Mouse (Mus musculus): ENCODE measurements around the gene Ncapd2.

Gene Ncapd2

GRCm38 (mm10) chr6:125191332-125192015 is at the start of gene Ncapd2, which contains the start of gene Mrpl51:
Gene Ncapd2 (minus strand): TSS chr6:125191701.
Gene Mrpl51 (plus strand): TSS chr6:125191801.
- peak; percentile 97 for DNase-seq

GRCm38 (mm10) chr6:125240617-125241016 is 49.1 kb upstream of the Ncapd2 start:
- no peak for DNase-seq

DNA sequence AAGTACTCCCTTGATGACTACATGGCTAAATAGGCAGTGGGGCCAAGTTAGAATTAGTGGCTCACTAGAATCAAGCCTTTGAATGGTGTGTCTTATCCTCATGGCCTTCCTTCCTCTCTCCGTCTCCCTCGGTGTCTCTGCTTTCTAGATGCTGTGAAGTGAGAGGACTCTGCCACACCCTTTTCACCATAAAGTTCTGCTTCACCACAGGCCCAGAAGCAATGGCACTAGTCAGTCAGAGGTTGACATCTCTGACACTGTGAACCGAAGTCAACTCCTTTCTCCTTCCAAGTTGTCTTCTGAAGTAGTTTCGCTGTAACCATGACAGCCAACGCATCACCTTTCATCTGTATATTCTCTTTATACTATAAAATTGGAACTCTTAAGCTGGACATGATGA is 48.0 kb upstream of the Ncapd2 start:
- DNase-seq, result no peak

DNA sequence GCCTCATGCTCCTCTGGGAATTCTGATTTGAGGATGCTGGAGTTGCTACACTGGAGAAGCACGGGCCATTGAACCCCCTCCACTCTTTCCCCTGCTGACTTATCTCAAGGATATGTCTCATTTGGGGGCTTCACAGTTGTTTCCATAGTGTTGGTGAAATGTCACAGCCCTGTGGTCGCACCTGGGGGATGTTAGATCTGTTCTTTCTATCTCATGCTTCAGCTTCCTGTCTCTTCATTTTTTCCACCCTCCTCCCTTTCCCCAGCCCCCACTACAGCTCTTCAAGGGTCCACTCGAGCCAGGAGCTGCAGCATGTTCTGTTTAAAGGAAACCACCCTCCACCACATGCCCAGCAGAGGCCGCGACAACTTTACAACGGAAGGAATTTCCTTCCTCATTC is 46.9 kb upstream of the Ncapd2 start:
- DNase-seq, result no peak

GRCm38 (mm10) chr6:125237421-125237820 is 45.9 kb upstream of the Ncapd2 start:
- DNase-seq, result no peak

DNA sequence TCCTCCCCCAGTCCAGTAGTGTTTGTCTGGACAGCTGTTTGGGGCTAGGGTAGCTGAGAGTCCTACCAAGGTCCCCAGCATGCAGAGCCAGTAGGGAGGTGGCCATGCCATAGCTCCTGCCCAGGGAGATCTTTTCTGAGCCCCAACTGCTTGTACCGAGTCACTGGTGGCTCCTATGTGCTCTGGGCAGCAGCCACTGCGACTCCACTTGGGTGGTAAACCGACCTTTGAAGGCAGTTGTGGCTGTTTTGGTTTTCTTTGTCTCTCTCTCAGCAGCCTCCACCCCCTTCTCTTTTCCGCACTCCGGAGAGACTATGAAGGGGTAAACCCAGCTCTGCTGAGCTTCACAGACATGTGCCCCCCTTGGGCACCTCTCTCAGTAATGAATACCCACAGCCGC is 45.3 kb upstream of the Ncapd2 start, which contains the start of gene Cd27:
Gene Cd27, minus strand, starts transcription at position 229 of the 400 bp plus-strand sequence.
- no peak for DNase-seq

DNA sequence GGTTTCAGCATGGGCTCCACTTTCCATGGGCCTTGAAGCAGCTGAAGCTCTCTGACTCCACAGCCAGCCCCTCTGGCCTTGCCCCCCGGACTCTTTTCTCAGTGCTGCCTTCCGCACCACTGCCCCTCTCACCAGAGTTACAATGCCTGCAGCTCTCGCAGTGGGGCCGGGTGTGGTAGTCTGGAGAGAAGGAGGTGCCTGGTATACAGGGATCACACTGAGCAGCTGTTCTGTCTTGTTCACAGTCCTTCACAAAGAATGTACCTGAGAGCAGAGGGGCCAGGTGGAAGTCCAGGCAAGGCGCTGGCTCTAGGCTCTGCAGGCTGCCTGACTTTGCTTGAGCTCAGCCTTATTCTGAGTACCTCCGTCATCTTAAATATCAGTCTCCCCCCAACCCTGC is 44.8 kb upstream of the Ncapd2 start:
- DNase-seq, result no peak

GRCm38 (mm10) chr6:125234520-125234828 is 43.0 kb upstream of the Ncapd2 start:
- no peak for DNase-seq

DNA sequence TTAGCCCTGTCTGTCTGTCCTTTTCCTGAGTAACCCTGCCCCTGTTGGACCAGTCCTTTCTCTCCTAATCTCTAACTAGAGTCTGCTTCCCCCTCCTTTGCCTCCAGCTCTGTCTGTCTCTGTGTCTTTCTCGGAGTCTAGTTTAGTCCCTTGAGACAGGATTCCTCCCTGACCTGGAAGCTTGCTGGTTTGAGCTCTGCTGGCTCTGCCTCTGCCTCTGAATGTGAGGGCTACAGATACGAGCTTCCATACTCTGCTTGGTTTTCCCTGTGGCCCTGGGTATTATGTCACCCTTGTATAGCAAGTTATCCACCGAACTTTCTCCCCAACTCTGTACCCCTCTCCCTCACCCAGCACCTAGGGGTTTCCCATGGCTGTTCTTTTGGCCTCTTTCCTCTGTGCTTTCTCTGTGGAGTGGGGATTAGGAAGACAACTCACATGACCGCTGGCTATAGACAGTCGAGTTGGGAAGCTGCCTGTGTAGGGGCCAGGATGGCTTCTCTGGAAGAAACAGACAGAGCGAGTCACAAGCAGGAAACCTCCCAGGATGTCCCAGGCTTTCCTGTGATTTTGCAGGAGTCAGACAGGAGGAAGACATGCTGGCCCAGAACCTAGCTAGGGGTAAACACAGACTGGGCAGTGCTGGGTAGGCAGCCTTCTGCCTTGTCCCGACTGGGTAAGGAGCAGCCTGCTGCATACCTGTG is 42.5 kb upstream of the Ncapd2 start:
- DNase-seq, result no peak

- no peak for DNase-seq
Observed at GRCm38 (mm10) chr6:125232516-125232915, 41.0 kb upstream of the Ncapd2 start.

DNA sequence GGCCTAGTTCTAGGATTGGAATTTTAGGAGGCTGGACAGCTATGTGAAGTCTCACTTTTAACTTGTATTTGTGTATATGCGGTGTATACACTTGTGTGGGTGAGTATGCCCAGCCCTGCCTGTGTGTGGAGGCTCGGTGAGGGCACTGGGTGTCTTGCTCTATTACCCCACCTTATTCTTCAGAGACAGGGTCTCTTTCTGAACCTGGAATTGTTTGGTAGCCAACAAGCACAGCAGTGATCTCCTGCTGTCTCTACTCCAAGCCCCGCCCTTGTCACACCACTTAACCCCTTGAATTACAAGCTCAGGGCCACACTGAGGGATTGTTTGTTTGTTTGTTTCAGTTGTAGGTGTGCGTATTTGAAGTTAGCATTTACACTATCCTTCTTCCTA is 40.5 kb upstream of the Ncapd2 start:
- no peak for DNase-seq

DNA sequence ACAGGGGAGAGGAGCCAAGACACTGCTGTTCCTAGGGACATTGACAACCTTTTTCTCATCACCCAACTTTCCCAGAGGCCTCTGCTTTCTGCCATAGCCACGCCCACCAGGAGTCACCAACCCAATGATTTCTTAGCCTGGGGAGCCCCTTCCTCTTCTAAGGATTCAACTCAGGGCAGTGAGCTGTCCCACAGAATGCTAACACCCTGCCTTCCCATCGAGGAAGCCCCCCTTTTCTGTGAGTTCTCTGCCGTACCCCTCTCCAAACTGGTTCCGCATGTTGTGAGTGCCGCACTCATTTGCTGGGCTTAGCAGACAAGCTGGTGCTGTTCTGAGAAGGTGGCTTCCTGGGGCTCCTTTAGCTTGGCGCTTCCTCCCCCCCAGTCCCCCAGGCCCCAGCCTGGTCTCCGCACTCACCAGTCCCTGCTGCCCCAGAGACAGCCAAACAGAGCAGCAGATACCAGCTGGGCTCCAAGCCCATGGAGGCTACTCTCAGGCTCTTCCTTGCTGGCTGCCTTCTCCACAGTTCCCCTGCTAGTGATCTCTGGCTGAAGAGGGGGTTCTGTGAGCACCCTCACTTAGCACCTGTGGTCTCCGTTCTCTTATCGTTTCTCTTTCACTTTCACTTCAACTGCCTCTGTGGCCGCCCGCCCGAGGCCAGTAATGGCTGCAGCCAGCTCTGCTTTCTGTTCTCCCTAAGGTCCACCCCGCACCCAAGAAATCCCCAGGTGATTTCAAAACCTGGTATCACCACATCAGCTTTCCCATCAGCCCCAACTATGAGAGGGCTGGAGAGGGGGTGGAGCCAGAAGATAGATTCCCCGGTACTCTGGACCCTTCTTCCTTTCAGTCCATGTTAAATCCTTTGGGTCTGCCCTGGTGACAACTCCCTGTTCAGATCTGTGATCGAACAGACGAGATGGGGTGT is 39.9 kb upstream of the Ncapd2 start, which contains the start of gene Tapbpl:
Gene Tapbpl, minus strand, starts transcription at position 744 of the 928 bp plus-strand sequence.
- peak; percentile 47 for DNase-seq

GRCm38 (mm10) chr6:125230571-125230970 is 39.1 kb upstream of the Ncapd2 start:
- no peak for DNase-seq

DNA sequence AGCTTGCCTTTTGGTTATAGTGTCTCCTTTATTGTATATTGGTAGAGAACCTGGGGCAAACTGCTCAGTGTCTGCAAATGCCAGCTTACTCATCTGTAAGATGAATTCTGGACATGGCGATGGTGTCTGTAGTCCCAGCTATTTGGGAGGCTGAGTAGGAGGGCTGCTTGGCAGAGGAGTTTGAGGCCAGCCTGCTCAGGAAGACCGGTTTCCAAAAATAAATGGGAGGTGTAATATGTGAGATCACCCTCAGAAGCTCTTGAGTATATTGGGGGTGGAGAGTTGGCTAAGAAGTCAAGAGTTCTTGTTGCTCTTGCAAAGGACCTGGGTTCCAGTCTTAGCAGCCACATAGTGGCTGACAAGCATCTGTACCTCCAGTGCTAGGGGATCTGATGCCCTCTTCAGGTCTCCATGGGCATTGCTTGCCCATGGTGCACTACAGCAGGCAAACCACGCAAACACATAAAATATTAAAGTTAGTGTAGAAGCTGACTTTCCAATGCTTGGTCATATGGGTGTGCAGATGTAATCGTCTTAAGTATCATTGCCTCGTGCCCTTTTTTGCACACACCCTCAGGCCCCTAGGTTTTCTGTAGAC is 34.1 kb upstream of the Ncapd2 start:
- DNase-seq, result no peak

GRCm38 (mm10) chr6:125222577-125222976 is 31.1 kb upstream of the Ncapd2 start:
- no peak for DNase-seq

DNA sequence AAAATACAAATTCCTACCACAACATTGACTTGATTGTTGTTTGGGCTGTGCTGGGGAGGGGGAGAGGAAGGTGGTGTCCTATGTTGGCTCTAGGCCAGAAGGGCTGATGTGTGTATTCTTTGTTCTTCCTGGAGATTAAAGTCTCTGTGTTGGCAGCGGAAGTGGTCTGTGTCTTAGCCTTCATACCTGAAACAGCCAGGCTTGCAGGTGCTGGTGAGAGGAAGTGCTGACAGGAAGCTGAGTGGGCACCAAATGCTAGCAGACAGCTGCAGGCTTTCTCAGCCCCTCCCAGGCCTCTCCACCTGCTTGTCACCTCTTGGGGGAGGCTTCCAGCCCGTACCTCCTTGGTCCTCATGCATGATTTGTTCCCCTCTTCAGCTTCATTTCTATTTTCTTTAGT is 30.6 kb upstream of the Ncapd2 start:
- no peak for DNase-seq

DNA sequence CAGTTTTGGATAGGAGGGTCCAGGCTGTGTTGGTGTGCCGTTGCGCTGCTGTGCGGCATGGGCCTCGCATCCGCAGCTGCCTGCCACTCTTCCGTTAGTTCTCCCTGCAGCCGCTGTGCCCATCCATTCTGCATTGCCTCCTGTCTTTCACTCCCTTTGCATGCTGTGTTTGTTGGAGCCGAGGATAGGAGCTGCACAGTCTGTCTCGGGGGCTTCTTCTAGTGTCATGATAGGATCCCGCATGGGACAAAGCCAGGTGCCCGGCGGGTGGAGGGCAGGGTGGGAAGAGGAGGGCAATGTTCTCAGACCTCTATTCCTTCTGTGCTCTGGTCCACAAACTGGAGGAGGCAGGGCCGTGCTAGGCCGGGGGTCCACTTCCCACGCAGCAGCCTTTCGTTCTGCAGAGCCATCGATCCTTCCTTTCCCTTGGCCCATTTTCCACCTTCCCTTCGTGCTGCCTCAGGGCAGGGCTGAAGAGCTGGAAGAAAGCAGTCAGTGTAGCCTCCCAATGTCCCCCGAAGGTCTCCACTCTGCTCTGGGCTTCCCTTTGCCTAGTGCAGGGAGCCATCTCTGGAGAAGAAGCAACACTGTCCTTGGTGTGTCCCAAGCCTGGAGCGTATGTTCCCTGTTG is 29.7 kb upstream of the Ncapd2 start:
- DNase-seq, result no peak

GRCm38 (mm10) chr6:125218963-125219362 is 27.5 kb upstream of the Ncapd2 start:
- peak; percentile 59 for DNase-seq

DNA sequence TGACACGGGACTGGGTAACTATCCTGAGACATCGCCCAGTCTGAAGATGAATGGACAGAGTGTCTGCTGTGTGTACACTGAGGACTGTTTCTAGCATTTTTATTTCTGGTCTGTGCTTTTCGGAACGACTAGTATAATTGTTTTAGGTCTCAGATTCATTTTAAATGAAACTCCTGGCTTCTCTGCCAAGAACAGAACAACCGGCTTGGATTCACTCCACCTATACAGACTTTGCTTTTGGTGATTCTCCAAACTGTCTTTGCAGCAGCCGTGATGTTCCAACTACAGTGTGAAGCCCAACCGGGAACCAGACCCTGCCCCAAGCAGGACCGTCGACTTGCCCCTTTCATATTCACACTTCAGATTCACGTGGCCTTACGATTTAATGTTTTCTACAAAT is 26.4 kb upstream of the Ncapd2 start:
- no peak for DNase-seq

- DNase-seq, result no peak
Observed at GRCm38 (mm10) chr6:125216898-125217297, 25.4 kb upstream of the Ncapd2 start.

DNA sequence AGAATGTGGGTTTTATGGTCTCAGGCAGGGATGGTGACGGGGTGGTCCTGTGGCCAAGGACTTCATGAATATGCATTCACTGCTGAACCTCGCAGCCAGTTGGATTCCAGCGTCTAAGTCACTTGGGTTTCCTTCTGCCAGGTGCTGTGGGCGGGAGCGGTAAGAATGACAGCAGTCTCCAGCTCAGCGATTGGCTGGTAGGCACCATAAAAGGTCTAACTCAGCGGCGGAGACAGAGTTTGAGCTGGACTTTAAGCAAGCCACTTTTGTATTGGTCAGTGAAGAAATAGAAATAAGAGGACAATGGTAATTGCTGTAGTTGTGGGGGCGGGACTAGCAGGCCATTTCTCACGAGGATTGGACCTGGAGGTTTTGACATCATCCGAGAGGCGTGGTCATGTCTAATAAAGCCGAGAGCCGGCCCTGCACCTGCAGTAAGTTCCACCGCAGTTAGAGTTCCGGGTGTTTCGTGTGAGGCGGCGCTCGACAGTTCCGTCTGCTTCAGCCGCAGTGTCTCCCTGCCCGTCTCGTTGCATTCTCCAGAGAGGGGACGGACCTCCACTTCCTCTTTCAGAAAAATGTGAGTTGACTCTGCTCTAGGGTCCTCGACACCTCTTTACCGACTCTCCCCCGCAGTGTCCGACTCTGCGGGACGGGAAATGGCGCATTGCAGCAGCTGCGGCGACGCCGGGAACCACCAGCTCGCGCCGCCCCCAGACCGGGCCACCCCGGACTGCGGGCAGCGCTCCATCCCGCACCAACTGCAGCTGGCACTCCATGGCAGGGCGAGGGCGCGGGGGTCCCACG is 23.9 kb upstream of the Ncapd2 start, which contains the start of gene Vamp1:
Gene Vamp1, plus strand, starts transcription at position 404 of the 807 bp plus-strand sequence.
- DNase-seq, result peak; percentile 97

DNA sequence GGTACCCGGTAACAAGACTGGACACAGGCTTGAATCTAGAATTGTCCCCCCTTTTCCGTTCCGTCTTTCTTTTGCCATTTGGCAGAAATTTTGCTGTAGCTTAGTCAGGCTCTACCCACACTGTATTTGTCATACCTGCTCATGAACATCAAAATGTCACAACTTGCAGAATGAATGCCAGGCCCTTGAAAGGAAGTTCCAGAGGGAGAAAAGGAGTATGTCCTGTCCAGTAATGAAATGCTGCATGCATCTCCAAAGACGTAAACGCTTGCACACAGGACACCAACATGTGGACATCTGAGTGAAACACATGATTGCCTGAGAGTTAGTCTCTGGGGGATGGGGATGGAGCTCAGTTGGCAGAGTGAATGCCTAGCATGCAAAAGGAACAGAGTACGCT is 22.2 kb upstream of the Ncapd2 start:
- no peak for DNase-seq

Data from cerebellum, adult 11 months (tissue).